Mouse (Mus musculus) myocyte (in vitro differentiated cells): ENCODE measurements at regions not wholly inside any gene's neighbourhood (a gene's known extent, or its start where the extent isn't known, plus 50 kb on each side); places are given as distances from the start of the nearest gene placed in this dataset.

ENCODE experiments used
- E2F4 ChIP-seq: IDR thresholded peaks from one replicate; pipeline ENCODE4 v1.6.1; 2011; ENCODE audit warnings: mild to moderate bottlenecking, control low read depth, moderate library complexity; ENCODE audit not compliant: insufficient read depth
- MAX ChIP-seq: IDR thresholded peaks from one replicate; pipeline ENCODE4 v1.6.1; 2011; ENCODE audit warnings: low read depth, mild to moderate bottlenecking, control low read depth
- POLR2A ChIP-seq: IDR thresholded peaks from one replicate; pipeline ENCODE4 v1.6.1; 2011; ENCODE audit warnings: low read depth, mild to moderate bottlenecking, control low read depth, moderate library complexity; ENCODE audit not compliant: insufficient read length
- POLR2AphosphoS2 ChIP-seq: IDR thresholded peaks from one replicate; pipeline ENCODE4 v1.6.1; 2011; ENCODE audit warnings: low read depth, control low read depth; ENCODE audit not compliant: insufficient read length
- TCF12 ChIP-seq: IDR thresholded peaks from one replicate; pipeline ENCODE4 v1.6.1; 2011; ENCODE audit warnings: mild to moderate bottlenecking, control low read depth; ENCODE audit not compliant: poor library complexity, insufficient read depth, severe bottlenecking

DNA sequence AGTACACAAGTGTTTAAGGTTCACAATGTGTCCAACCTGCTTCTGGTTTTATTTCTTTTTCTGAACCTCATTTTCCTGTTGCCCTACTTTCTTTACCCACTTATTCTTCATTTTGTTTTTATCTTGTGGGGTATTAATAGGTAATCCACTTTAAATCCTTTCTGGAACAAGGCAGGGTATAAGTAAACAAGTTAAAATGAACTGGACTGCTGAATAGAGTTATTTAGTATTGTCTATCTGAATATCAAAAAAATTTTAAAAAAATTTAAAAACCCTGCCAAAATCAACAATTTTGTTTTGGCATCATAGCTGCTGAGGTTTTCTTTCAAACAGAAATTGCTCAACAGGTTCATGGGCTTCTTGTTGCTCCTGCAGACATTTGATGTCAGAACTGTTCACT is 170.7 kb upstream of the Cited2 start:
- TF ChIP-seq POLR2A, result no peak
- TF ChIP-seq MAX, result no peak
- no peak for TF ChIP-seq POLR2AphosphoS2
- no peak for TF ChIP-seq TCF12
- TF ChIP-seq E2F4, result no peak
